ENCODE assay signal across 12 mouse cellular contexts in the genomic region with DNA sequence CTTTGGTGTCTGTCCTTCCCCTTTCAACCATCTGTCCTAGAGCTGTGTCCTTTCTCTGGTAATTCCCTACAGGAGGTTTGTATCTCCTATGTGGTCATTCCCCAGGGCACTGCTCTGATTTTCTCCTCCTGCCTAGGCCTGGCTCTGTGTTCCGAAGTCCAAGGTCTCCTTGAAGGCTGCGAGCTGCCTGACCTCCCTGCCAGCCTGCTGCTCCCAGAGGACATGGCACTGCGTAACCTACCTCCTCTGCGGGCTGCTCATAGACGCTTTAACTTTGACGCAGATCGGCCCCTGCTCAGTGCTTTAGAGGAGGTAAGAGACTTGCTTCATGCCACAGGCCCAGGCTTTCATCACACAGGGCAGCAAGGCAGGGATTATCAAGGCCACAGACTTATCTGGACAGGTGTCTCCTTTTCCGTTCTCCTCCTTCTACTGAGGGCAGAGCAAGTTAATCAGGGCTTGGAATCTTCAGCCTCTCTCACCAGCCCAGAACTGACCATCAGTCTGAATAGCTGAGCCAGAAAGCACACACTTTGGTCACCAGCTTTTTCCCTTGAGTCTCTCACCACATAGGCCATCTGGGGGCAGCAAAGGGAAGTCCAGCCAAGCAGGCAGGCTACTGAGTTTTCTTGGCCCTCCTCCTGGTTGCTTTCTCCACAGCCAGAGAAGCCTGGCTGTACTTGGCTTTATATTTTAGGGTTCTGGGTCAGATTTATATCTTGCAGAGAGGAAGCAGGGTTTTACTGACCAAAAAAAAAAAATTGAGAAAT. TPM values are rescaled to one million over a fixed set of nuclear protein-coding genes. Genes with fewer than 3 reads are reported as not detected.
DNase-seq lines count a peak whose midpoint lies in the region; ATAC-seq and TF ChIP-seq lines count a peak whose summit lies in the region.
"Had no signal": no experiment of that assay in that cellular context is flagged by ENCODE, and none has a peak within 500 bp of the region (broad histone marks: within the 10 kb centered on the region; RNA-seq: fewer than 3 reads in every experiment).

No protein-coding gene starts in this region.

- H3K4me1 ChIP-seq in hindbrain, postnatal 0 days (ENCODE audit: insufficient read depth, low read length), result no peaks in the 10 kb centered on the region
- H3K4me1 ChIP-seq in hindbrain, embryonic 12.5 days, result peaks cover 7% of the 10 kb centered on the region
- H3K4me1 ChIP-seq in midbrain, postnatal 0 days (ENCODE audit: insufficient read depth, low read length), result no peaks in the 10 kb centered on the region
- H3K4me1 ChIP-seq in midbrain, embryonic 10.5 days, result no peaks in the 10 kb centered on the region
- H3K4me1 ChIP-seq in kidney, postnatal 0 days (replicated peaks; ENCODE audit: insufficient read depth, low read length), result no peaks in the 10 kb centered on the region
- H3K4me1 ChIP-seq in forebrain, postnatal 0 days (ENCODE audit: insufficient read depth), result no peaks in the 10 kb centered on the region

- WGBS in hindbrain, postnatal 0 days, result 95% methylated on average over 8 of the region's 8 CpGs
- WGBS in hindbrain, embryonic 12.5 days, result 96% methylated on average over 8 of the region's 8 CpGs
- 96% methylated on average over 8 of the region's 8 CpGs for WGBS in midbrain, postnatal 0 days
- 93% methylated on average over 8 of the region's 8 CpGs for WGBS in midbrain, embryonic 10.5 days
- 94% methylated on average over 8 of the region's 8 CpGs for WGBS in kidney, postnatal 0 days
- 97% methylated on average over 8 of the region's 8 CpGs for WGBS in forebrain, postnatal 0 days

- peak; percentile 77 to 88 for DNase-seq in adrenal gland, adult (ENCODE audit: inconsistent age in 2 of 2, low spot score in 1 of 2)
- DNase-seq in adrenal gland, postnatal 4 days (ENCODE audit: low spot score in 2 of 2), result no peak
- peak; percentile 51 for DNase-seq in hindbrain, postnatal 0 days (ENCODE audit: low spot score)
- DNase-seq in midbrain, postnatal 0 days (ENCODE audit: low spot score), result peak; percentile 24
- DNase-seq in midbrain, embryonic 10.5 days (ENCODE audit: low spot score), result no peak
- peak; percentile 31 for DNase-seq in kidney, postnatal 0 days (ENCODE audit: low spot score)
- no peak for DNase-seq in forebrain, postnatal 0 days
- DNase-seq: heart, postnatal 36 days had no signal

- peaks cover 95% of the 10 kb centered on the region for H3K36me3 ChIP-seq in hindbrain, postnatal 0 days (ENCODE audit: insufficient read depth, low read length)
- H3K36me3 ChIP-seq in hindbrain, embryonic 12.5 days, result peaks cover 97% of the 10 kb centered on the region
- peaks cover 88% of the 10 kb centered on the region for H3K36me3 ChIP-seq in midbrain, postnatal 0 days (ENCODE audit: insufficient read depth, low read length)
- peaks cover 100% of the 10 kb centered on the region for H3K36me3 ChIP-seq in midbrain, embryonic 10.5 days
- H3K36me3 ChIP-seq in kidney, postnatal 0 days (ENCODE audit: insufficient read depth, low read length), result peaks cover 96% of the 10 kb centered on the region
- peaks cover 98% of the 10 kb centered on the region for H3K36me3 ChIP-seq in forebrain, postnatal 0 days (ENCODE audit: insufficient read depth)

- H3K4me2 ChIP-seq in hindbrain, postnatal 0 days (ENCODE audit: low read depth, low read length), result no peak overlapping the region
- H3K4me2 ChIP-seq in hindbrain, embryonic 12.5 days (replicated peaks), result no peak overlapping the region
- H3K4me2 ChIP-seq in midbrain, postnatal 0 days (ENCODE audit: low read depth, low read length, poor library complexity, severe bottlenecking), result no peak overlapping the region
- H3K4me2 ChIP-seq in kidney, postnatal 0 days (ENCODE audit: low read length), result no peak overlapping the region
- no peak overlapping the region for H3K4me2 ChIP-seq in forebrain, postnatal 0 days (ENCODE audit: low read depth)

- no peak overlapping the region for H3K27ac ChIP-seq in hindbrain, postnatal 0 days
- H3K27ac ChIP-seq in hindbrain, embryonic 12.5 days, result no peak overlapping the region
- no peak overlapping the region for H3K27ac ChIP-seq in midbrain, postnatal 0 days (ENCODE audit: low read depth, low read length)
- H3K27ac ChIP-seq in midbrain, embryonic 10.5 days (replicated peaks), result no peak overlapping the region
- no peak overlapping the region for H3K27ac ChIP-seq in kidney, postnatal 0 days
- no peak overlapping the region for H3K27ac ChIP-seq in forebrain, postnatal 0 days (ENCODE audit: low read depth, low read length)
- H3K27ac ChIP-seq: macrophage had no signal

- peak; percentile 42 for TF ChIP-seq CTCF in hindbrain, postnatal 0 days (IDR thresholded peaks at IDR 0.05; ENCODE audit: low read depth)
- peak; percentile 42 for TF ChIP-seq CTCF in midbrain, postnatal 0 days (IDR thresholded peaks at IDR 0.05)
- TF ChIP-seq CTCF in kidney, postnatal 0 days (IDR thresholded peaks at IDR 0.05; ENCODE audit: low read depth), result peak; percentile 42; the same call in 1 of the 2 replicates
- no peak for TF ChIP-seq CTCF in forebrain, postnatal 0 days (IDR thresholded peaks at IDR 0.05; ENCODE audit: low read depth)

- no peaks in the 10 kb centered on the region for H3K9me3 ChIP-seq in hindbrain, postnatal 0 days (ENCODE audit: low read length)
- H3K9me3 ChIP-seq in hindbrain, embryonic 12.5 days (replicated peaks), result no peaks in the 10 kb centered on the region
- no peaks in the 10 kb centered on the region for H3K9me3 ChIP-seq in midbrain, postnatal 0 days (ENCODE audit: low read length)
- H3K9me3 ChIP-seq in midbrain, embryonic 10.5 days (replicated peaks), result no peaks in the 10 kb centered on the region
- no peaks in the 10 kb centered on the region for H3K9me3 ChIP-seq in kidney, postnatal 0 days (replicated peaks; ENCODE audit: low read length)
- no peaks in the 10 kb centered on the region for H3K9me3 ChIP-seq in forebrain, postnatal 0 days (ENCODE audit: low read length)

- ATAC-seq in hindbrain, postnatal 0 days, result no peak
- ATAC-seq in hindbrain, embryonic 12.5 days (ENCODE audit: low FRiP score), result no peak
- ATAC-seq in midbrain, postnatal 0 days (ENCODE audit: low FRiP score), result no peak
- ATAC-seq in kidney, postnatal 0 days (replicated peaks; ENCODE audit: low FRiP score, low read depth), result no peak; the same call in 1 of the 2 replicates
- no peak for ATAC-seq in forebrain, postnatal 0 days

- no peak overlapping the region for H3K4me3 ChIP-seq in hindbrain, postnatal 0 days (ENCODE audit: low read length)
- H3K4me3 ChIP-seq in hindbrain, embryonic 12.5 days, result no peak overlapping the region
- H3K4me3 ChIP-seq in midbrain, postnatal 0 days (ENCODE audit: low read depth, low read length), result no peak overlapping the region
- no peak overlapping the region for H3K4me3 ChIP-seq in midbrain, embryonic 10.5 days
- no peak overlapping the region for H3K4me3 ChIP-seq in kidney, postnatal 0 days (replicated peaks; ENCODE audit: low read depth, low read length)
- no peak overlapping the region for H3K4me3 ChIP-seq in forebrain, postnatal 0 days (ENCODE audit: low read depth, low read length)

- H3K27me3 ChIP-seq in hindbrain, postnatal 0 days (ENCODE audit: insufficient read depth, low read length), result no peaks in the 10 kb centered on the region
- H3K27me3 ChIP-seq in hindbrain, embryonic 12.5 days, result no peaks in the 10 kb centered on the region
- no peaks in the 10 kb centered on the region for H3K27me3 ChIP-seq in midbrain, postnatal 0 days (ENCODE audit: insufficient read depth, low read length)
- no peaks in the 10 kb centered on the region for H3K27me3 ChIP-seq in midbrain, embryonic 10.5 days (ENCODE audit: low read depth, poor library complexity, severe bottlenecking)
- H3K27me3 ChIP-seq in kidney, postnatal 0 days (ENCODE audit: insufficient read depth, low read length), result no peaks in the 10 kb centered on the region
- H3K27me3 ChIP-seq in forebrain, postnatal 0 days (ENCODE audit: insufficient read depth, low read length), result no peaks in the 10 kb centered on the region

- H3K9ac ChIP-seq in hindbrain, postnatal 0 days (replicated peaks; ENCODE audit: low read length), result no peak overlapping the region
- no peak overlapping the region for H3K9ac ChIP-seq in hindbrain, embryonic 12.5 days
- no peak overlapping the region for H3K9ac ChIP-seq in midbrain, postnatal 0 days (replicated peaks; ENCODE audit: low read length, poor library complexity, severe bottlenecking)
- no peak overlapping the region for H3K9ac ChIP-seq in kidney, postnatal 0 days (ENCODE audit: low read depth, low read length)
- H3K9ac ChIP-seq in forebrain, postnatal 0 days, result no peak overlapping the region

RNA-seq across cellular contexts. Expression of a gene that starts 9.8 kb away (rescaled TPM):
- 1 to 10 TPM; 4.9 to 6.4 TPM for total RNA-seq in adrenal gland, postnatal 4 days (2021)
- total RNA-seq in hindbrain, postnatal 0 days (2014; rRNA removed), result 8.3 and 10.1 TPM in 2 replicates
- polyA plus RNA-seq in hindbrain, postnatal 0 days (2015; fragmentation: Nextera tagmentation; extraction: Ambion mirVana), result 8.6 and 10.3 TPM in 2 replicates
- 2.2 and 2.8 TPM in 2 replicates for polyA plus RNA-seq in hindbrain, embryonic 12.5 days (2016; fragmentation: Nextera tagmentation; extraction: Ambion mirVana)
- total RNA-seq in midbrain, postnatal 0 days (2014; rRNA removed), result 4.5 and 13.5 TPM in 2 replicates
- polyA plus RNA-seq in midbrain, postnatal 0 days (2015; fragmentation: Nextera tagmentation; extraction: Ambion mirVana), result 6.6 and 7.1 TPM in 2 replicates
- polyA plus RNA-seq in midbrain, embryonic 10.5 days (2016; fragmentation: Nextera tagmentation; extraction: Ambion mirVana), result 0.65 TPM in 2 replicates
- 15.4 and 16.6 TPM in 2 replicates for polyA plus RNA-seq in kidney, postnatal 0 days (2015; fragmentation: Nextera tagmentation; extraction: Ambion mirVana)
- 1.3 and 3.3 TPM in 2 replicates for total RNA-seq in forebrain, postnatal 0 days (2014; rRNA removed)
- 2.7 and 3.0 TPM in 2 replicates for polyA plus RNA-seq in forebrain, postnatal 0 days (2015; fragmentation: Nextera tagmentation; extraction: Ambion mirVana)
- total RNA-seq: monocyte, adult 5-6 weeks had no signal
- polyA plus RNA-seq: macrophage had no signal

RNA-seq across cellular contexts. Expression of a gene that starts 18.0 kb away (rescaled TPM):
- total RNA-seq in adrenal gland, postnatal 4 days (2021), result 1 to 10 TPM in 1 of 2 experiments, under 1 TPM in 1; 0.93 to 1.1 TPM
- not detected in 2 replicates for total RNA-seq in hindbrain, postnatal 0 days (2014; rRNA removed)
- 0.15 TPM in 1 of 2 replicates, not detected in the other for polyA plus RNA-seq in hindbrain, postnatal 0 days (2015; fragmentation: Nextera tagmentation; extraction: Ambion mirVana)
- not detected in 2 replicates for polyA plus RNA-seq in hindbrain, embryonic 12.5 days (2016; fragmentation: Nextera tagmentation; extraction: Ambion mirVana)
- total RNA-seq in midbrain, postnatal 0 days (2014; rRNA removed), result 0.38 TPM in 1 of 2 replicates, not detected in the other
- polyA plus RNA-seq in midbrain, postnatal 0 days (2015; fragmentation: Nextera tagmentation; extraction: Ambion mirVana), result not detected in 2 replicates
- polyA plus RNA-seq in midbrain, embryonic 10.5 days (2016; fragmentation: Nextera tagmentation; extraction: Ambion mirVana), result 0.27 TPM in 2 replicates
- 3.8 and 4.7 TPM in 2 replicates for polyA plus RNA-seq in kidney, postnatal 0 days (2015; fragmentation: Nextera tagmentation; extraction: Ambion mirVana)
- not detected in 2 replicates for total RNA-seq in forebrain, postnatal 0 days (2014; rRNA removed)
- not detected in 2 replicates for polyA plus RNA-seq in forebrain, postnatal 0 days (2015; fragmentation: Nextera tagmentation; extraction: Ambion mirVana)
- total RNA-seq: heart, postnatal 36 days; monocyte, adult 5-6 weeks had no signal
- polyA plus RNA-seq: limb, embryonic 11.5 days; macrophage had no signal

RNA-seq across cellular contexts. Expression of a gene that starts 18.5 kb away (rescaled TPM):
- total RNA-seq in adrenal gland, postnatal 4 days (2021), result 10 to 100 TPM; 68.2 to 69.0 TPM
- 78.8 and 98.1 TPM in 2 replicates for total RNA-seq in hindbrain, postnatal 0 days (2014; rRNA removed)
- 42.9 and 43.0 TPM in 2 replicates for polyA plus RNA-seq in hindbrain, postnatal 0 days (2015; fragmentation: Nextera tagmentation; extraction: Ambion mirVana)
- polyA plus RNA-seq in hindbrain, embryonic 12.5 days (2016; fragmentation: Nextera tagmentation; extraction: Ambion mirVana), result 83.3 and 83.8 TPM in 2 replicates
- total RNA-seq in midbrain, postnatal 0 days (2014; rRNA removed), result 86.7 and 112 TPM in 2 replicates
- polyA plus RNA-seq in midbrain, postnatal 0 days (2015; fragmentation: Nextera tagmentation; extraction: Ambion mirVana), result 44.2 and 49.4 TPM in 2 replicates
- 84.5 and 89.8 TPM in 2 replicates for polyA plus RNA-seq in midbrain, embryonic 10.5 days (2016; fragmentation: Nextera tagmentation; extraction: Ambion mirVana)
- 26.7 and 30.9 TPM in 2 replicates for polyA plus RNA-seq in kidney, postnatal 0 days (2015; fragmentation: Nextera tagmentation; extraction: Ambion mirVana)
- total RNA-seq in forebrain, postnatal 0 days (2014; rRNA removed), result 85.3 and 96.5 TPM in 2 replicates
- polyA plus RNA-seq in forebrain, postnatal 0 days (2015; fragmentation: Nextera tagmentation; extraction: Ambion mirVana), result 29.2 and 33.8 TPM in 2 replicates

RNA-seq across cellular contexts. Expression of a gene that starts 18.6 kb away (rescaled TPM):
- total RNA-seq in adrenal gland, postnatal 4 days (2021), result 1 to 10 TPM; 3.5 to 3.7 TPM
- total RNA-seq in hindbrain, postnatal 0 days (2014; rRNA removed), result 0.52 and 0.54 TPM in 2 replicates
- 1.1 and 1.5 TPM in 2 replicates for polyA plus RNA-seq in hindbrain, postnatal 0 days (2015; fragmentation: Nextera tagmentation; extraction: Ambion mirVana)
- 1.7 and 2.1 TPM in 2 replicates for polyA plus RNA-seq in hindbrain, embryonic 12.5 days (2016; fragmentation: Nextera tagmentation; extraction: Ambion mirVana)
- 0.33 and 0.61 TPM in 2 replicates for total RNA-seq in midbrain, postnatal 0 days (2014; rRNA removed)
- polyA plus RNA-seq in midbrain, postnatal 0 days (2015; fragmentation: Nextera tagmentation; extraction: Ambion mirVana), result 0.43 and 0.93 TPM in 2 replicates
- polyA plus RNA-seq in midbrain, embryonic 10.5 days (2016; fragmentation: Nextera tagmentation; extraction: Ambion mirVana), result 1.8 and 2.3 TPM in 2 replicates
- polyA plus RNA-seq in kidney, postnatal 0 days (2015; fragmentation: Nextera tagmentation; extraction: Ambion mirVana), result 6.3 and 7.4 TPM in 2 replicates
- total RNA-seq in forebrain, postnatal 0 days (2014; rRNA removed), result 0.33 and 1.5 TPM in 2 replicates
- polyA plus RNA-seq in forebrain, postnatal 0 days (2015; fragmentation: Nextera tagmentation; extraction: Ambion mirVana), result 0.79 and 0.92 TPM in 2 replicates

RNA-seq across cellular contexts. Expression of a gene that starts 23.9 kb away (rescaled TPM):
- not detected for total RNA-seq in adrenal gland, postnatal 4 days (2021)
- not detected in 2 replicates for total RNA-seq in hindbrain, postnatal 0 days (2014; rRNA removed)
- not detected in 2 replicates for polyA plus RNA-seq in hindbrain, postnatal 0 days (2015; fragmentation: Nextera tagmentation; extraction: Ambion mirVana)
- not detected in 2 replicates for polyA plus RNA-seq in hindbrain, embryonic 12.5 days (2016; fragmentation: Nextera tagmentation; extraction: Ambion mirVana)
- not detected in 2 replicates for total RNA-seq in midbrain, postnatal 0 days (2014; rRNA removed)
- 0.51 TPM in 1 of 2 replicates, not detected in the other for polyA plus RNA-seq in midbrain, postnatal 0 days (2015; fragmentation: Nextera tagmentation; extraction: Ambion mirVana)
- not detected in 2 replicates for polyA plus RNA-seq in midbrain, embryonic 10.5 days (2016; fragmentation: Nextera tagmentation; extraction: Ambion mirVana)
- 4.2 and 7.1 TPM in 2 replicates for polyA plus RNA-seq in kidney, postnatal 0 days (2015; fragmentation: Nextera tagmentation; extraction: Ambion mirVana)
- total RNA-seq in forebrain, postnatal 0 days (2014; rRNA removed), result 9.2 TPM in 1 of 2 replicates, not detected in the other
- not detected in 2 replicates for polyA plus RNA-seq in forebrain, postnatal 0 days (2015; fragmentation: Nextera tagmentation; extraction: Ambion mirVana)
- total RNA-seq: heart, postnatal 36 days; monocyte, adult 5-6 weeks had no signal
- polyA plus RNA-seq: limb, embryonic 11.5 days; macrophage had no signal

Comparison
In these comparisons a context has a peak if more than half of its experiments do, and no peak if none do; other contexts are left out.
1. DNase-seq: peak in adrenal gland, adult (2 of 2), hindbrain, postnatal 0 days (single experiment), midbrain, postnatal 0 days (single experiment) and kidney, postnatal 0 days (single experiment); none in adrenal gland, postnatal 4 days (0 of 2), midbrain, embryonic 10.5 days (single experiment) and forebrain, postnatal 0 days (single experiment).